Mouse (Mus musculus): ENCODE measurements around the gene Plxna1.

Plxna1 gene

GRCm38 (mm10) chr6:89362281-89363106, at the start of gene Plxna1:
Gene Plxna1, minus strand, starts transcription at chr6:89362620.
- DNase-seq (ENCODE audit: inconsistent ontology term), result peak; percentile 76

- DNase-seq (ENCODE audit: inconsistent ontology term), result no peak
Observed at GRCm38 (mm10) chr6:89409041-89409440, 46.6 kb upstream of the Plxna1 start.

- DNase-seq (ENCODE audit: inconsistent ontology term), result peak; percentile 48
Observed at GRCm38 (mm10) chr6:89408259-89408658, 45.8 kb upstream of the Plxna1 start.

DNA sequence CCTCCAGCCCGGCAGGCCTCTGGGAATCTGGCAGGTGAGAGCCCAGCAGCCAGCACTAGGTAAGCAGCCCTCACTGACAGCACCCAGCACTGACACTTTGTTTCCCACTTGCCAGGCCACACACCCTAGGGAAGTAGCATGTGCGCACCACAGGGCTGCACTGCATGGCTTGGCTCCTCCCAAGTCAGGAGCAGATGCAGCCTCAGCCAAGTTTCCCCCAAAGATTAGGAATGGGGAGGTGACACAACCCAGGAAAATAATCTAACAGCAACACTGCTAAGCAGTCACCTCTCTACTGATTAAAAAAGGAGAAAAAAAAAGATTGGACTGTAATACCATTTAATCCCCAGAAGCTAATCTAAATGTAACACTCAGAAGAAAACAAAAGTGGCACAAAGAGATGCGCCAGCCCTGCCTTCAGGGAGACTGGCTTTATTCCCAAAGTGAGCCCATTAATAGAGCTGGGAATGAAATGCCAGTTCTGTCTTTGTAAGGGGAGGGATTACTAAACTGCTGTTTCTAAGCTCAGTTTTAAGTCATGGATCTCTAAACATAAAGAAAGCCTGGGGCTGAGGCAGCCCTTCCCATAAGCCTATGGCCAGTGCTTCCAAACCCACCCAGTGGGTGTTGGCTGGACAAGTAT, 44.9 kb upstream of the Plxna1 start:
- no peak for DNase-seq (ENCODE audit: inconsistent ontology term)

- no peak for DNase-seq (ENCODE audit: inconsistent ontology term)
Observed at GRCm38 (mm10) chr6:89404964-89405363, 42.5 kb upstream of the Plxna1 start.

DNA sequence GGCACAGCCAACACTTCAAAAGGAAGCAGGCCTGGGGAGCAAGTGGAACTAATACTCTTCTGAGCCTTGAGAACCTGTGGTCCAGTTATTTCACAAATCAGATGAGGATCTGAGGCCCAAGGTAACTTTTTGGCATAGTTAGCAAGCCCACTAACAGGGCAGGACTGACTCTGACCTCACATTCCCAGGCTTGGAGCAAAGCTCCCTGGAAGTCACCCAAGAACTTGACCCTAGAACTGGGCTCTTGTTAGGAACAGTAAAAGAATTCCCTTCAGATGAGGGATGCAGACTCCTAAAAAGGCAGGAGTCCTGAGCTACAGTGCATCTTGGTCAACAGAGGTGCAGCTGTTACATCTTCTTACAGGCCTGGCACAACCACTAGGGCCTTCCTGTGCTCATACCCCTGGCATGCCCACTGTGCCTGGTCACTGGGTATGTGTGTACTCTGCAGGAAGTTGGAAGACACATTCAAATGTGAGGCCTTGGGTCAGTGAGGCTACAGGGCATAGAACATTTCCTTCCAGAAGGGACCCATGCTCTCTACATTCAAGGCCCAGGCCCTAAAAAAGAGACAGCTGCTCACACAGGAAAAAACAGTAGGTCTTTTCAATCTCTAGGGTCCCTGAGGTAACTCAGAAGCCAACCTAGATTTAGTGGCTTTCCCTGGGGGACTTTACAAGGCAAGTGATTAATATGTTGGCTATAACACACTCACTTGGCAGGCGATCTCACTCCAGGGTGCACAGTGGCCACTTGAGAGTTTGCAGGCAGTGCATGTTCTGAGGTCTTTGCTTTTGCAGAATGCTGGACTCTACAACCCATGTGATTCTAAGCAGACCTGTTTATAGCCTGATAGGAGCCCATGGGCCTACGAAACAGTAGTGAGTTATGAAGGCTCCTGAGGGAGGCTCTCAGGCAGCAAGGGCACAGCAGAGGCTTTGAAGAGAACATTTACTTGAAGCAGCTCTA, 41.1 kb upstream of the Plxna1 start:
- no peak for DNase-seq (ENCODE audit: inconsistent ontology term)

- no peak for DNase-seq (ENCODE audit: inconsistent ontology term)
Observed at GRCm38 (mm10) chr6:89402406-89402805, 40.0 kb upstream of the Plxna1 start.

- DNase-seq (ENCODE audit: inconsistent ontology term), result no peak
Observed at GRCm38 (mm10) chr6:89399564-89399963, 37.1 kb upstream of the Plxna1 start.

DNA sequence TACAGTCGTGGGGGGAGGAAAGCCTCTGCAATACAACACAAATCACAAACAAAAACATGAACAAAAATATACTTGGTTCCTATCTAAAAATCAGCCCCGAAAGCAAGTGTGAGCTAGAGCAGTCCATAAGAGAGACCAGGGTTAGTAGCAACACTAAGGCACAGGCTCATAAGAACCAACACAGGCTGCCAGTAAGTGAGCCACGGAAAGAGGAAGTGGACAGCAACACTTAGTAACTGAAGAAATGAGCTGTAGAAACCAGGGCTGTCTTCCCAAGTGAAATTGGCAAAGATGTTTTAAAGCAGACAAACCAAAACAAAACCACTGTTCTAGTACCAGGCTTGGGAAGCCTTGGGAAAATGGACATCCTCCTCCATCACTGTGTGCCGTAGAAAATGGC, 35.5 kb upstream of the Plxna1 start:
- no peak for DNase-seq (ENCODE audit: inconsistent ontology term)

DNA sequence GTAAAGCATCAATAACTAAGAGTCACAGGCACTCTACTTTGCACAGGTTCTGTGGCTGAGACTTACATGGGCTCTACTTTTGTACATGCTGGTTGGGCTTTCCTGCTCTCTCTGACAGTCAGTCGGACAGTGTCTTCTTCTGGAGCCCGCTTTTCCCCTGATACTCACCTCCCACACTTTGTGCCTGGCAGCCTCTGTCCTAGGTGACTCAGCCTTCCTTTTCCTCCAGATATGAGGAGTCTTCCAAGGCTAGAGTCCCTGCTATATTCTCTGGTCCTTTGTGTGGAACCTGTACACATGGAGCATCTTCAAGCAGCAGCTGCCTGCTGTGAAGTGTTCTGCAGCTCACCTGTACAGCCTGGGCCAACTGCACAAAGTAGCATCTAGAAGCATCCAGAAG, 31.4 kb upstream of the Plxna1 start:
- DNase-seq (ENCODE audit: inconsistent ontology term), result no peak

DNA sequence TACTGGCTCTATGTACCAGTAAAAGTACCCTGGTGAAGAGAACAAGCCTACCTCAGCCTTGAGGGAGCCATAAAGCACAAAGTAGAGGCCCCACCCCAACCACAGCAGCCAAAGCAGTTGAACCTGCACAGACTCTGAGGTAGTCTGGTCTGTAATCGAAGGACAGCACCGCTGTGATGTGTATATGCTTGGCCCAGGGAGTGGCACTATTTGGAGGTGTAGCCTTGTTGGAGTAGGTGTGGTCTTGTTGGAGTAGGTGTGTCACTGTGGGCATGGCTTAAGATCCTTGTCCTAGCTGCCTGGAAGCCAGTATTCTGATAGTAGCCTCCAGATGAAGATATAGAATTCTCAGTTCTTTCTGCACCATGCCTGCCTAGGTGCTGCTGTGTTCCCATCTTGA, 29.8 kb upstream of the Plxna1 start:
- DNase-seq (ENCODE audit: inconsistent ontology term), result no peak

DNA sequence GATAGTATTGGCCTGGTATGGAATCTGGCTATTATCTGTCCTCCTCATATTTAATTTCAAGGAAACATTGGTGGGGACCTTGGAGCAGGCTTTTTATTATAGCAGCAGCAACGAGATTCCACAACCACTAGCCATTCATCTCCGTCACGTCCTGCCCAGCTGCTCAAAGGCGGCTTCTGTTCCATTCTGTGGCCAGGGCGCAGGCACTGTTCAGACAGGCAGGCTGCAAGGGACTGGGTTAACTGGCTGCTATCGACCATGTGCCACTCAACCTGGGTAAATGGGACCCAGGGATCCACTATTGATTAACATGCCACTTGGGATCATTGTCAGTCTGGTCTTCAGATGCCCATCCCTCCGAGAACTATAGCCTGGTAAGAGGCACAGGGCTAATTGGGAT, 27.4 kb upstream of the Plxna1 start:
- no peak for DNase-seq (ENCODE audit: inconsistent ontology term)

DNA sequence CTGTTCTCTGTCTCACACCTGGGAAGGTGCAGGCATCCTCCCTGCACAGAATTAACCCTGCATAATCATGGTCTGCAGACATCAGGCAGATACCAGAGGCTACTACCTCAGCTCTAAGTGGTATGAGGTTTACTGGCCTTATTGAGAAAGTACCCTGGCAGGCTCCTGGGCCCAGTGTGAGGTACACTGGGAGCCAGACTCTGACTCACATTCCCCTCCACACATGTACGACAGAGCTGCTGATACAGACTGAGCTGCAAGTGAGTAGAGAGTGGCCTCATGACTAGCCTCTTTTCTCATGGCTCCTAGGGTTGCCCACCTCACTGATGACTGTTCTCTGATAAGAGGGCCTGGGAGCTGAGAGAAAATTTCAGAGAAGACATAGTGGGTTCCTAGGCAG, 24.5 kb upstream of the Plxna1 start:
- no peak for DNase-seq (ENCODE audit: inconsistent ontology term)

GRCm38 (mm10) chr6:89384699-89385098, 22.3 kb upstream of the Plxna1 start:
- no peak for DNase-seq (ENCODE audit: inconsistent ontology term)

GRCm38 (mm10) chr6:89381851-89382250, 19.4 kb upstream of the Plxna1 start:
- no peak for DNase-seq (ENCODE audit: inconsistent ontology term)

DNA sequence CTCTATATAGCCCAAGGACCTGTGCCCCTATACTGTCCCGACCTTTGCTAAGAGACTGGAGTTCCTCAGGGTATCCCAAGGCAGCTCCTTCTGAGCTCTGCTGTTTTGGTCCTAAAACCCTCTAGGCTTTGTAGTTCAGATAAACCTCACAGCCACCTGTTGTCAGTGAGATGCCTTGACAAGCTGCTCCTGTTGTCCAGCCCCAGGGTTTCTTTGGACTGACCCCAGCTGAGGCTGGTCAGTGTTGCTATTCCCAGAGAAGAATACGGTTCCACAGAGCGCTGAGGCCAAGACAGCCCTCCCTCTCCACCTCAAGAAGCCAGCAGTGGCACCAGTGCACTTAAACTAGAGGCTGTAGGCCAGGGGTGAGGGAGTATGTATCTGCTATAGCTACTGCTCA, 18.8 kb upstream of the Plxna1 start:
- no peak for DNase-seq (ENCODE audit: inconsistent ontology term)

DNA sequence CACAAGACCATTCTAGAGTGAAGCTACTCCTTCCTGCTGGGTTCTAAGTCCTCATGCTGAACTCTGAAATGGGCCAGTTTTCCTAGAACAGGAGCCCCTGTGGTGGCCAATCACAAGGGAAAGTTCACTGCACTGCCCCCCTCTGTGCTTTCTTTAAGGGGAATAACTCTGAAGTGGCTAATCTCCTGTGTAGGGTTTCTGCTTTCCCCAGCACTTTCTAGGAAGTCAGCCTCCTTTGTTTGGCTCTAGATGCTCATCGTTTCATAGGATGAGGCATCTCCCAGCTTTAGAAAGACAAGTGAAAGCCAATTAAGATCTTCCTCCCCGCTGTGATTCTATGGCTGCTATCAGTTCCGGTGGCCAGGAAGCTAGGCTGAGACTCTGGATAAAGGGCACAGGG, 18.3 kb upstream of the Plxna1 start:
- DNase-seq (ENCODE audit: inconsistent ontology term), result no peak

- no peak for DNase-seq (ENCODE audit: inconsistent ontology term)
Observed at GRCm38 (mm10) chr6:89378264-89378663, 15.8 kb upstream of the Plxna1 start.

DNA sequence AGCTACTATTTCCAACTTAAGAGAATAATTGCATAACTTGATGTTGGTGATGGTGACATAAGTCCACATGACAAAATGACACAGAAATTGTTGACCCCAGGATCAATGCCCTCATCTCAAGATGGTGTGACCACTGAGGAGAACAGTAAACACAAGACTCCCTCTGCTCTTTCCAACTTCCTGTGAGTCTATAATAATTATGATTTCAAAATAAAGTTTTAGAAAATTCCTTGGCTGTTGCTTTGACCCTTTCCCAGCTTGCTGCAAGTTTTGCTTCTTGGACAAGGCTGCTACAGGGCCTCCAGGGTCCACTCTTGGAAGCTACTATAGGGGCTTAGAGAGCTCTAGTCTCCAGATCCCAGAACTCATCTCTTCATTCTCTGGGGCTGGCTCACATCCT, 6.4 kb upstream of the Plxna1 start:
- DNase-seq (ENCODE audit: inconsistent ontology term), result no peak

DNA sequence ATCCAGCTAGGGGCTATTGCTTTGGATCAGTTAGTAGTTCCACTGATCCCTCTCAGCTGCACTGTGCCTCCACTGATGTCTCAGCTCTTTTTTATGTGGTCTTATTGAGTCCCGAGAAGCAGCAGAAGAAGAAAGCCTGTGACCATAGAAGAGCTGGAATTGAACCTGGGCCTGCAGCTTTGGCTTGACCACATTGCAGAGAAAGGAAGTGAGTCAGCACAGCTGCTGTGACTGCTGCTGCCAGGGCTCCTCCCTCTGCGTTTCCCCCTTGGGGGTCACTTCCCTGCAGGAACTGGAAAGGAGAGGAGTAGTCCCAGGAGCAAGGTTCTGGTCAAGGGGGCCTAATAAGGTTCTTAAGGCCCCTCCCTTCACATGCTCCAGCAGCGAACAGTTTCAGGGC, 1.9 kb upstream of the Plxna1 start:
- DNase-seq (ENCODE audit: inconsistent ontology term), result no peak

- DNase-seq (ENCODE audit: inconsistent ontology term), result no peak
Observed at GRCm38 (mm10) chr6:89363107-89363451, 659 bp upstream of the Plxna1 start.

Data from Muller cell, postnatal 12 days (primary cell).